Mouse (Mus musculus) olfactory bulb, adult 2 months (tissue): ENCODE results near the gene Rcc1.
"Not testable (repeated sequence)": the region's sequence is repeated elsewhere in the genome, so short reads cannot be mapped to it uniquely, and the experiment has no call there.

Experiments
- CTCF ChIP-seq: fragments of 200-500 bp; IDR thresholded peaks from 2 replicates; pipeline ENCODE4 v1.5.1; 2012; ENCODE audit warnings: low read depth, mild to moderate bottlenecking, low read length, moderate library complexity; ENCODE audit not compliant: insufficient read depth
- POLR2A ChIP-seq: fragments of 200-500 bp; IDR thresholded peaks from 2 replicates; pipeline ENCODE4 v1.6.1; 2012; ENCODE audit warnings: mild to moderate bottlenecking, low read depth, low read length, moderate library complexity; ENCODE audit not compliant: insufficient read depth

DNA sequence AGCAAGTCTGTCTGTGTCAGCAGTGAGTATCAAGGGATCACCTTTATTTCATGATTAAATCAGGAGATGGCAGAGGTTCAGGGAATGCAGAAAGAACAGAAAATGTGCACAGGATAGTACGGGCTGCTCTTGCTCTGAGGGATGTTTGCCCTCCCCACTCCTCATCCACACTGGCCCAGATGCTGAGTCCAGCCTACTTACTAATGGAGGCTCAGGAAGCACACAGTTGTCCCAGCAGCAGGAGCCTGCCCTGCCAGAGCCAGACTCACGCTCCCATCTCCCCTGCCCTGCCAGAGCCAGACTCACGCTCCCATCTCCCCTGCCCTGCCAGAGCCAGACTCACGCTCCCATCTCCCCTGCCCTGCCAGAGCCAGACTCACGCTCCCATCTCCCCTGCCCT lies 64.6 kb downstream of the Rcc1 start:
- not testable (repeated sequence) for TF ChIP-seq CTCF, POLR2A
